Mouse (Mus musculus): ENCODE data around the gene Litaf. TPM values are rescaled to one million over a fixed set of nuclear protein-coding genes. Genes with fewer than 3 reads are reported as not detected.
"Not testable (repeated sequence)": the region's sequence is repeated elsewhere in the genome, so short reads cannot be mapped to it uniquely, and the experiment has no call there.

Litaf gene
- polyA plus RNA-seq, 1 experiment = 103 TPM

DNA sequence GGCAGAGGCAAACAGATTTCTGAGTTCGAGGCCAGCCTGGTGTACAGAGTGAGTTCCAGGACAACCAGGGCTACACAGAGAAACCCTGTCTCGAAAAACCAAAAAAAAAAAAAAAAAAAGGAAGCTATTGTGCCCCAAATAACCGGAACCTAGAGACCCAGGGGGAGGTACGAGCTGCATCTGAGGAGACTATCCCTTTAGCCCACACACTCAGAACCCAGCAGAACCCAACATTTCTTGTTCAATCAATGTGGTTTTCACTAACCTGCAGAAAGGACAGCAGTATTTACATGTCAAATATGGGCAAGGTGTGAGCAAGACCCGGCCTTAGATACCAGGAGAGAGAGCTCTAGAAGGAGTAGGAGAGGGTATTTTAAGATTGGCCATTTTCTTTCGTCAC, 98.9 kb downstream of the Litaf start:
- Histone ChIP-seq H3K27me3 (ENCODE audit: control insufficient read depth, insufficient read depth, insufficient read length) (no peaks in the 10 kb centered on the region), H3K36me3 (ENCODE audit: control insufficient read depth, insufficient read depth) (peaks cover 30% of the 10 kb centered on the region), H3K4me2 (ENCODE audit: low read depth) (no peak overlapping the region), H3ac (ENCODE audit: control insufficient read depth, insufficient read length) (no peak overlapping the region), H3K4me3 (no peak overlapping the region), H3K79me2 (ENCODE audit: control insufficient read depth, insufficient read depth) (peaks cover 65% of the 10 kb centered on the region)
- no peak for TF ChIP-seq TCF12 (IDR thresholded peaks at IDR 0.05; ENCODE audit: insufficient read depth, poor library complexity, severe bottlenecking)
- TF ChIP-seq POLR2A (IDR thresholded peaks at IDR 0.05; ENCODE audit: insufficient read length, low read depth) = no peak
- no peak for TF ChIP-seq SRF (IDR thresholded peaks at IDR 0.05; ENCODE audit: control insufficient read depth, insufficient read length, low read depth)
- TF ChIP-seq CEBPB (IDR thresholded peaks at IDR 0.05; ENCODE audit: insufficient read depth, poor library complexity, severe bottlenecking) = no peak
- no peak for TF ChIP-seq REST (IDR thresholded peaks at IDR 0.05; ENCODE audit: insufficient read depth, insufficient read length)
- TF ChIP-seq MYOG (IDR thresholded peaks at IDR 0.05; ENCODE audit: control insufficient read depth in 1 of 3, insufficient read depth in 1 of 3, insufficient read length in 2 of 3, low read depth in 2 of 3) = no peak
- no peak for TF ChIP-seq USF1 (IDR thresholded peaks at IDR 0.05; ENCODE audit: low read depth)
- no peak for TF ChIP-seq TCF3 (IDR thresholded peaks at IDR 0.05; ENCODE audit: insufficient read length, low read depth)
- TF ChIP-seq MYOD1 (IDR thresholded peaks at IDR 0.05; ENCODE audit: control insufficient read depth in 1 of 3, insufficient read length in 2 of 3, low read depth in 2 of 3) = no peak
- no peak for TF ChIP-seq MAX (IDR thresholded peaks at IDR 0.05; ENCODE audit: low read depth)
- no peak for TF ChIP-seq E2F4 (IDR thresholded peaks at IDR 0.05; ENCODE audit: insufficient read depth)
- TF ChIP-seq POLR2AphosphoS2 (IDR thresholded peaks at IDR 0.05; ENCODE audit: insufficient read length, low read depth) = no peak

- Histone ChIP-seq H3K4me2 (ENCODE audit: low read depth) (no peak overlapping the region), H3K27me3 (ENCODE audit: control insufficient read depth, insufficient read depth, insufficient read length) (no peaks in the 10 kb centered on the region), H3K4me3 (no peak overlapping the region), H3K79me2 (ENCODE audit: control insufficient read depth, insufficient read depth) (peaks cover 45% of the 10 kb centered on the region), H3K36me3 (ENCODE audit: control insufficient read depth, insufficient read depth) (peaks cover 24% of the 10 kb centered on the region), H3ac (ENCODE audit: control insufficient read depth, insufficient read length) (no peak overlapping the region)
- no peak for TF ChIP-seq MYOD1 (IDR thresholded peaks at IDR 0.05; ENCODE audit: control insufficient read depth in 1 of 3, insufficient read length in 2 of 3, low read depth in 2 of 3)
Measured at GRCm38 (mm10) chr16:10965034-10965433, 100.9 kb downstream of the Litaf start.

DNA sequence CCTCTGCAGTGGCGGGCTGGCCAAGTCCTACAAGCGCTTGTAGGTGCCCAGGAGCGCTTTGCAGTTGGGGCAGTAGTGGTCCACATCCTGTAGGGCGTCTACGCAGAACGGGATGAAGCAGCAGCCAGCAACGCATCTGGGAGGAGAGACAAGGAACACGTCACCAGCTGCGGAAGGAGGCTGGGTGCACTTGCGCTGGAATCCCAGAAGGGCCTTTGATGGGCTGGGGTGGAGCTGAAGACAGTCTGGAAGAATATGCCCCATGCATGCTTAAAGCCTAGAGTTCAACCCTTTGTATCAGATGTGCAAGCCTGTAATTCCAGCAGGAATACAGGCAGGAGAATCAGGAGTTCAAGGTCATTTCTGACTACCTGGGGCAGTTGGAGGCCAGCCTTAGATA, 105.0 kb downstream of the Litaf start:
- H3K4me2 ChIP-seq (ENCODE audit: low read depth) = no peak overlapping the region
- TF ChIP-seq POLR2A (IDR thresholded peaks at IDR 0.05; ENCODE audit: insufficient read length, low read depth) (no peak), USF1 (IDR thresholded peaks at IDR 0.05; ENCODE audit: low read depth) (no peak), TCF12 (IDR thresholded peaks at IDR 0.05; ENCODE audit: insufficient read depth, poor library complexity, severe bottlenecking) (no peak), E2F4 (IDR thresholded peaks at IDR 0.05; ENCODE audit: insufficient read depth) (no peak), MAX (IDR thresholded peaks at IDR 0.05; ENCODE audit: low read depth) (no peak), TCF3 (IDR thresholded peaks at IDR 0.05; ENCODE audit: insufficient read length, low read depth) (no peak), MYOD1 (IDR thresholded peaks at IDR 0.05; ENCODE audit: control insufficient read depth in 1 of 3, insufficient read length in 2 of 3, low read depth in 2 of 3) (no peak), POLR2AphosphoS2 (IDR thresholded peaks at IDR 0.05; ENCODE audit: insufficient read length, low read depth) (no peak), CEBPB (IDR thresholded peaks at IDR 0.05; ENCODE audit: insufficient read depth, poor library complexity, severe bottlenecking) (no peak), SRF (IDR thresholded peaks at IDR 0.05; ENCODE audit: control insufficient read depth, insufficient read length, low read depth) (no peak), MYOG (IDR thresholded peaks at IDR 0.05; ENCODE audit: control insufficient read depth in 1 of 3, insufficient read depth in 1 of 3, insufficient read length in 2 of 3, low read depth in 2 of 3) (no peak)
- no peaks in the 10 kb centered on the region for H3K27me3 ChIP-seq (ENCODE audit: control insufficient read depth, insufficient read depth, insufficient read length)
- no peak overlapping the region for H3K4me3 ChIP-seq
- H3K36me3 ChIP-seq (ENCODE audit: control insufficient read depth, insufficient read depth) = peaks cover 29% of the 10 kb centered on the region
- H3K79me2 ChIP-seq (ENCODE audit: control insufficient read depth, insufficient read depth) = peaks cover 6% of the 10 kb centered on the region
- no peak overlapping the region for H3ac ChIP-seq (ENCODE audit: control insufficient read depth, insufficient read length)

- peaks cover 22% of the 10 kb centered on the region for H3K36me3 ChIP-seq (ENCODE audit: control insufficient read depth, insufficient read depth)
- TF ChIP-seq MAX (IDR thresholded peaks at IDR 0.05; ENCODE audit: low read depth) (no peak), MYOD1 (IDR thresholded peaks at IDR 0.05; ENCODE audit: control insufficient read depth in 1 of 3, insufficient read length in 2 of 3, low read depth in 2 of 3) (no peak), TCF12 (IDR thresholded peaks at IDR 0.05; ENCODE audit: insufficient read depth, poor library complexity, severe bottlenecking) (no peak), CEBPB (IDR thresholded peaks at IDR 0.05; ENCODE audit: insufficient read depth, poor library complexity, severe bottlenecking) (no peak), E2F4 (IDR thresholded peaks at IDR 0.05; ENCODE audit: insufficient read depth) (no peak), TCF3 (IDR thresholded peaks at IDR 0.05; ENCODE audit: insufficient read length, low read depth) (no peak), REST (IDR thresholded peaks at IDR 0.05; ENCODE audit: insufficient read depth, insufficient read length) (no peak), USF1 (IDR thresholded peaks at IDR 0.05; ENCODE audit: low read depth) (no peak)
- no peaks in the 10 kb centered on the region for H3K27me3 ChIP-seq (ENCODE audit: control insufficient read depth, insufficient read depth, insufficient read length)
- no peak overlapping the region for H3K4me2 ChIP-seq (ENCODE audit: low read depth)
- H3K79me2 ChIP-seq (ENCODE audit: control insufficient read depth, insufficient read depth) = no peaks in the 10 kb centered on the region
- no peak overlapping the region for H3K4me3 ChIP-seq
- no peak overlapping the region for H3ac ChIP-seq (ENCODE audit: control insufficient read depth, insufficient read length)
Measured at GRCm38 (mm10) chr16:10958763-10959440, 107.1 kb downstream of the Litaf start.

DNA sequence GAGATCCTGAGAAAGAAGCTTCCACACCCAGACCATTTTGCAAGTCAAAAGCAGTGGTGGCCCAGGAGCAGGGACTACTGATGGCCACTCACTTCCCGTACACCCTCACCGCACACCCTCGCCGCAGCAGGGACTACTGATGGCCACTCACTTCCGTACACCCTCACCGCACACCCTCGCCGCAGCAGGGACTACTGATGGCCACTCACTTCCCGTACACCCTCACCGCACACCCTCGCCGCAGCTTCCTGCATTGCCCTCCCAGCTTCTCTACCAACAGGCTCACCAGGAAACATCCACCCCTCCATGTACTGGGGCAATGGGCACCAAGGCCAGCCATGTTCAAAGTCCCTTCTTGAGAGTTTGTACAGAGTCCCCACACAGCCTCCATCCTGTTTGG, 107.7 kb downstream of the Litaf start:
- H3K4me3 ChIP-seq; H3ac ChIP-seq (ENCODE audit: control insufficient read depth, insufficient read length); H3K27me3 ChIP-seq (ENCODE audit: control insufficient read depth, insufficient read depth, insufficient read length); H3K79me2 ChIP-seq (ENCODE audit: control insufficient read depth, insufficient read depth); H3K4me2 ChIP-seq (ENCODE audit: low read depth): not testable (repeated sequence)
- peaks cover 17% of the 10 kb centered on the region for H3K36me3 ChIP-seq (ENCODE audit: control insufficient read depth, insufficient read depth)
